Mouse (Mus musculus): Measurements from ENCODE around the gene Babam1.

DNA sequence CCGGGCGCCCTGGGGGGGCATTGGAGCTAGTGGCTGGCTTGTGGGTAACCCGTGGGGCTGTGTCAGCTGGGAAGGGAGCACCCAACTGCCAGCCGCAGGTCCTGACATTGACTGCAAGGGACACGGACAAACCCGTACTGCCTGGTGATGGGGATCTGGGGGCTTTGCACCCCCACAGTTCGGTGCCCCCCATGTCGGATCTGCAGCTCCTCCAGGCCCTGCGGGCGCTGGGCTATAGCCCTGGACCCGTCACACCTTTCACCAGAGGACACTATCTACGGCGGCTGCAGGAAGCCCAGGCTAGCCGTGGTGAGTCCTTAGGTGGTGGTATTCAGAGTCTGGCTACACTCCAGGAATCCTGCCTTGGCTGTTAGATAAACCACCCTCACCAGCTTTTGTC is 10.8 kb downstream of the Babam1 start:
- TF ChIP-seq CTCF (IDR thresholded peaks at IDR 0.05) (no peak), POLR2A (IDR thresholded peaks at IDR 0.05; ENCODE audit: insufficient read depth, low read depth, low read length) (no peak)

Measured in heart, adult 2 months (tissue).